Mouse (Mus musculus) v-Abl transformed pro-B cells (cell line): ENCODE measurements around the gene Ern1.

Experiments used
- in situ Hi-C, 2 experiments: fragments of 400-800 bp; cut with MboI; formaldehyde crosslinking; loops; one replicate each; pipeline ENCODE4 v1.15.1; 2025; ENCODE audit not compliant: unreplicated experiment in 2 of 2

Ern1 gene

GRCm38 (mm10) chr11:106412641-106413360, 74.9 kb downstream of the Ern1 start:
- in situ Hi-C loops = loop anchor here in 1 of 2 experiments (10.0 kb wide), 1 partner anchor 322 kb away; no protein-coding TSS in a partner anchor

- in situ Hi-C loops = loop anchor here in 1 of 2 experiments (10.0 kb wide), 1 partner anchor 324 kb away; no protein-coding TSS in a partner anchor
Observed at GRCm38 (mm10) chr11:106411157-106411556, 76.5 kb downstream of the Ern1 start.

- in situ Hi-C loops = loop anchor here in 1 of 2 experiments (10.0 kb wide), 1 partner anchor 324 kb away; no protein-coding TSS in a partner anchor
Observed at GRCm38 (mm10) chr11:106410507-106410906, 77.1 kb downstream of the Ern1 start.

DNA sequence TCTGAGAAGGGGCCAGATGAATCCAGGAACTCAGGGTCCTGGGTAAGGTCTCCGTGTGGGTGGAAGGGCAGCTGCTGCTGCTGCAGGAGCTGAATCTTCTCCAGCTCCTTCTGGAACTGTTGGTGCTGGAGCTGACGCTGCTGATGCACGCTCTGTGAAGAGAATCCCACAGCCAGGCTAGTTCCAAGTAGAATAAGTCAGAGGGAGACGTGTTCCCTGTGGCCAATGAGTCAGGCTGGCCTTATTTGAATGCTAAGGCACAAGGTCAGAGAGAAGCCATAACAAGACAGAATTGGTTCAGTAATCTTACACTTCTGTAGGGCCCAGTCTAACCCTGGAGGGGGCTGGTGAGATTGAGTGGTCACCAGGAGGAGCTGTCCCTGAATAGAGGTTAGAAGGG, 77.6 kb downstream of the Ern1 start:
- in situ Hi-C loops = loop anchor here in 1 of 2 experiments (10.0 kb wide), 1 partner anchor 325 kb away; no protein-coding TSS in a partner anchor

DNA sequence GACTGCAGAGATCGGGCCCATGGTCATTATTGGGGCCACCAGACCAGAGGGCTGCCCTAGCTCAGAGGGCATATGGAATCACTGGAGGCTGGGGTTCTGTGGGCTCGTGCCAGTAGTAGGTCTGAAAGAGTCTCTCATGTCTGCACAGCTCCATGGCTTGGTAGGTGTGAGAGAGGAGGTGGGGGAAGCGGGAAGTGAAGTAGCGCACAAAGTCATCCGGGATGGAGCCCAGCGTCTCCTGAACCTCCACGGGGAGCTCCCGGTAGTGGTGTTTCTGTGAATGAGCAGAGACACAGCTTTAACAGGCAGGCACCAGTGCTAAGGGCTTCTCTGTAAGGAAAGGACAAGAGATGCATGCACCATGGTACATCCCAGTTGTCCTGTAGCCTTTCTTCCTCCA, 89.2 kb downstream of the Ern1 start:
- in situ Hi-C loops = loop anchor here (5.0 to 25.0 kb wide), 6 partner anchors 234 to 1061 kb away; partner anchors contain the start of genes Ace3 (in 1 of the 2), Gm10840 (in 1 of the 2) and Limd2 (in 1 of the 2)

- in situ Hi-C loops = loop anchor here (5.0 to 25.0 kb wide), 6 partner anchors 233 to 1060 kb away; partner anchors contain the start of genes Ace3 (in 1 of the 2), Gm10840 (in 1 of the 2) and Limd2 (in 1 of the 2)
Observed at GRCm38 (mm10) chr11:106397656-106398055, 90.0 kb downstream of the Ern1 start.

- in situ Hi-C loops = loop anchor here (5.0 to 25.0 kb wide), 7 partner anchors 67 to 1057 kb away; partner anchors contain the start of genes Ace3 (in 1 of the 2), Gm10840 (in 1 of the 2) and Limd2 (in 1 of the 2)
Observed at GRCm38 (mm10) chr11:106394055-106394454, 93.6 kb downstream of the Ern1 start.

DNA sequence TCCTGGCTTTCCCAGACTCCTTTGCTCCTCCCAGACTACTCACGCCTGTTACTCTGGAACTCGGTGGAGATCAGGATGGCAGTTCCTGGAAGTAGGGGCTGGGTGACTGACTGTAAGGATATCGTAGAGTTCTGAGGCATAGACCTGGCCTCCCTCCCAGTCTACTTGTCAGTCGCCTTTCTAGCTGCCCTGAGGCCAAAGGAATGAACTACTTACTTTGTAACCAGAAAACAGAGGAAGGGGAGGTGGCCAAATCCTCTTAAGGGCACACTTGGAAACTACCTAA, 94.4 kb downstream of the Ern1 start:
- in situ Hi-C loops = loop anchor here (5.0 to 25.0 kb wide), 7 partner anchors 66 to 1056 kb away; partner anchors contain the start of genes Ace3 (in 1 of the 2), Gm10840 (in 1 of the 2) and Limd2 (in 1 of the 2)

DNA sequence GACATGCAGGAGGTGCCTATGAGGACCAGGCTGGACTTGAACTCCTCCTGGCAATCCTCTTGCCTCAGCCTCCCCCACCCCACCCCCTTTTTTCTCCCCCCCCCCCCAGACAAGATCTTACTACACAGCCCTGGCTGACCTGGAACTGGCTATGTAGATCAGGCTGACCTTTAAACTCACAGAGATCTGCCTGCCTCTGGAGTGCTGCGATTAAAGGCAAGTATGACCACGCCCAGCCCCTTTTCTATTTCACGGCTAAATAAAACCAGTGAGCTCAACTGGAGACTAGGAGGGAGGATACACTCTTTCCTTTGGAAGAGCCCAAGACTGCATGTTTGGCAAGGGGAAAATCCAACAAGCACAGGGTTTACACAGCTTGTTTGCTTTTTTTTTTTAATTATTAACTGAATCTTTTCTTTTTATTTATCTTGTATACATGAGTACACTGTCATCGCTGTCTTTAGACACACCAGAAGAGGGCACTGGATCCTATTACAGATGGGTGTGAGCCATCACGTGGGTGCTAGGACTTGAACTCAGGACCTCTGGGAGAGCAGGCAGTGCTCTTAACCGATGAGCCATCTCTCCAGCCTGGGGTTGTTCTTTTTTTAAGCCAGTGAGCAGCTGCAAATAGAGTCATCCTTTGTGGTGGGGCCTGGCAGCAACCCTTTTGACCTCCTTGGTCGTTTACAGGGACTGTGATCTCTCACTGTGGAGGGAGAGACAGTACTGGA, 94.9 kb downstream of the Ern1 start:
- in situ Hi-C loops = loop anchor here (5.0 to 25.0 kb wide), 7 partner anchors 65 to 1055 kb away; partner anchors contain the start of genes Ace3 (in 1 of the 2), Gm10840 (in 1 of the 2) and Limd2 (in 1 of the 2)

DNA sequence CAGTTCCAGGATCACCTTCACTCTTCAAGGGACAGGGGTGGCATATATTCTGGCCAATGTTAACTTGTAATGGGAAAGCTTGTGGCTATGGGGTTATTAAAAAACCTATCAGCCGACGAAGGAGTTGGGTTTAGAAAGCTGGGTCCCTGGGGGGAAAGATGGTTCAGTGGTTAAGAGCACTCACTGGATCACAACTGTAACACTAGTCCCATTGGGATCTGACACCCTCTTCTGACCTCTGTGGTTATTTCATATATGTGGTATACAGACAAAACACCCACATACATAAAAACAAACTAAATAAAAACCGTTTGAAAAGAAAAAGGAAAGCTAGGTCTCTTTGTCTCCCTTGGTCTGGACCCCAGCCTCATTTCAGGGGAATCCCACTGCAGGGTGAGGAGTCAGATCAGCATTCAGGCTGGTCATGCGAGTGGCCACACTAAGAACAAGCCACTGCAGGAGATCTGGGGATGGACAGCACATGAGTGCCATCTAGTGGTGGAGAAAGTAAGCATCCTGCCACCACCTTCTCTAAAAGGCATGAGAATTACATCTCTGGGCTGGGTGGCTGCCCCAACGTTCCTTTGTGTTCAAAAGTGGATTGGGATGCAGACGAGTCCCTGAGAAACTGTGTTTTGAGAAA, 96.0 kb downstream of the Ern1 start:
- in situ Hi-C loops = loop anchor here (5.0 to 25.0 kb wide), 7 partner anchors 64 to 1054 kb away; partner anchors contain the start of genes Ace3 (in 1 of the 2), Gm10840 (in 1 of the 2) and Limd2 (in 1 of the 2)

DNA sequence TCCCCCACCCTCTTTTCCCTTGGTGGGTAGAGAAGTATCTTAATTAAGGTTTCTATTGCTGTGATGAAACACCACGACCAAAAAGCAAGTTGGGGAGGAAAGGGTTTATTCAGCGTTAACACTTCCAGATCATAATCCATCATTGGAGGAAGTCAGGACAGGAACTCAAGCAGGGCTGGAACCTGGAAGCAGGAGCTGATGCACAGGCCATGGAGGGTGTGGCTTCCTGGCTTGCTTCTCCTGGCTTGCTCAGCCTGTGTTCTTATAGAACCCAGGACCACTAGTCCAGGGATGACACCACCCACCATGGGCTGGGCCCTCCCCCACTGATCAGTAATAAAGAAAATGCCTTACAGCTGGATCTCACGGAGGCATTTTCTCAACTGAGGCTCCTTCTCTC, 96.9 kb downstream of the Ern1 start:
- in situ Hi-C loops = loop anchor here (5.0 to 25.0 kb wide), 7 partner anchors 63 to 1053 kb away; partner anchors contain the start of genes Ace3 (in 1 of the 2), Gm10840 (in 1 of the 2) and Limd2 (in 1 of the 2)

DNA sequence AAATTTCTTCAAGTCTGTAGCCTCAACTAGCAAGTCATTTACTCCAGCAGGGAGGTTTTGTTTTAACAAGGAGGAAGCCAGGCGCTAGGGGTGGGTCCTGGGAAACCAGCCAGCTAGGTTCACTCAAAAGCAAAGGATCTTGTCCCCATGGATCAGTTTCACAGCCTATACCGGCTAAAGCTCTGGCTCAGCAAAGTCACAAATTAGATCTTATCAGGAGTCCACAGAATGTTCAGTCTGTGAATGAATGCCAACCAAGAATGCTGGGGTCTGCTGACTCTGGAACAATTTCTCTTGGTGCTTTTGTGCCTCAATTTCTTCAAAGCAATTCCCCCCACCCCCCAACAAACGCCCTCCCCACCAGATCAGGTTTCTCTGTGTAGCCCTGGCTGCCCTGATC, 98.0 kb downstream of the Ern1 start:
- in situ Hi-C loops = loop anchor here (5.0 to 25.0 kb wide), 7 partner anchors 62 to 1052 kb away; partner anchors contain the start of genes Ace3 (in 1 of the 2), Gm10840 (in 1 of the 2) and Limd2 (in 1 of the 2)

DNA sequence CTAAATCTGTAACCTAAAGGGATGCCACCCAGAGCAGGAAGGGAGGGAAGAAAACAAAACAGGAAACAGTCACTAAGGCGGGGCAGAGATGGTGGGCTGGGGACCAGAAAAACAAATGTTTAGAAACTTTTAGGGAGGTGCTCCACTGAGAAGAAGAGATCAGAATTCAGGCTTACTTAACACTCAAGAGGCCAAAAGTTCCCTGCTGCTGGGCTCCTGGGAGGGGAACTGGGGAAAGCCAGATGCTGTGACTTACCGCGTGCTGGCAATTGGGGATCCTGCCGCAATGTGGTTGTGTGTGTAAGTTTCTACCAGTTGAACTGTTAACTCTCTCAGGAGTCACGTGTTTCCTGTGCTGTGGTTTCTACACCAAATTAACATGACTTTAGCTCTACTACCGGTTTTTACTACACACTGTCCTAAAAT, 99.8 kb downstream of the Ern1 start, which contains the start of gene Icam2:
Gene Icam2 (minus strand): TSS at position 285 of the 426 bp plus-strand sequence.
- in situ Hi-C loops = loop anchor here in 1 of 2 experiments (25.0 kb wide), 1 partner anchor 1051 kb away; no protein-coding TSS in a partner anchor

DNA sequence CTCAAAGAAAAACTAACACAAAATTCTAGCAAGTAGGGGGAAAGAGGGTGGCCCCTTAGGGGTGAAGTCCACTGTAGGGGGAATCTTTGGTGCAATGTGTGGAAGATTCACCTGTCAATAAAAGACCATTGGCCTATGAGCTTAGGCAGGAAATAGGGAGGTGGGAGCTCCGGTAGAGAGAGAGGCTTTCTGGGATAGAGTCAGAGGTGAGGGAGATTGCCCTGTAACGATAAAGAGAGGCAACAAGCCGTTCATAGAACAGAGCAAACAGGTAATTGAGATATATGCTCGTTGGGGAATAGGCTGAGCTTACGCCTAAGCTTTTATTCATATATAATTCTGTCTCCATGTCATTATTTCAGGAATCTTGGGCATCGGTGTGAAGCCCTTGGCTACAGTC, 100.6 kb downstream of the Ern1 start:
- in situ Hi-C loops = loop anchor here in 1 of 2 experiments (25.0 kb wide), 1 partner anchor 1050 kb away; no protein-coding TSS in a partner anchor

DNA sequence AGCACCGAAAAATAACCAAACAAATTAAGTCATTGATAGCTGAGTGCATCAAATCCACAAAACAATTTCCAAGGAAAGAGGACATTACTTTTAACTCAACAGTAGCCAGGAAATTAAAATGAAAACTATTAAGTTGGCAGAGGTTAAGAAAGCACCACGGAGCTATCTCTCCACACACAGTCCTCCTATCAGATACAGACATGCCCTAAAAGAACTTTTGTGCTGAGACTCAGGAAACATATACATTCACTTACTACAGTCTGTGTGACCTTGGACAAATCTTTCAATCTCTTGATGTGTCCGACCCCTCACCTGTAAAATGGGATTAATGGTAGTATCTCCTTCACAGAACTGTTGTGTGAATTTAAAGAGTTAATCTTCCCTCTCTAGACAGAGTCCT, 101.2 kb downstream of the Ern1 start:
- in situ Hi-C loops = loop anchor here in 1 of 2 experiments (25.0 kb wide), 1 partner anchor 1049 kb away; no protein-coding TSS in a partner anchor

DNA sequence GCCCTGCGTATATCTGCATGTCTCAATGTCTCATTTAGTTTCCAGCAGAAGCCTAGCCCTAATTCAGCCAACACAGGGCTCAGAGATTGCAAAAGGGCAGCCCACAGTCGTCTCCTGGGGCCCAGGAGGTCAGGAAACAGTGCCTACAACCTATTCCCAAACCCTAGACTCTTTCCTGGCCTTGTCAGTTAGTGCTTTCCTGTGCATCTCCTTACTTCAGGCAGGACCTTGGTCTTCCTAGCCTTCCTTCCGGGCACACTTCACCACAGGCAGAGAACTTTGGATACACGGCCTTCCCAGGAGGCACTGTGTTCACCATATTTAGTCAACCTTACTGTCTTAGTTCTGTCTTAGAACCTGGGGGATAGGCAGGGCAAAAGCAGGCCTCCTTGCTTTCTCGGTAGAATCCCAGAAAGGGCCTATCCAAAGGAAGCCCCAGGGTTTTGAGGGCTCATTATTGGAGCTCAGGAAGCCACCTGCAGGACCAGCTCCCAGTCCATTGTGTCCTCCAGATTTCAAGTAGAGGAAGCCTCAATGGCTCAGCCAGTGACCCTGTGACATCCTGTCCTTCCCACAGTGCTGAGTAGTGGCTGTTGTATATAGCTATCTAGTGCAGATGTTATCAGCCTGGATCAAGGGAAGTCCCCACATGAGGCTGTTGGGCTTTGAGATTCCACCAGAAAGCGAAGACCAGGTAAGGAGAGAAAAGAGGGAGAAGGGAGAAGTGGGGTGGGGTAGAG, 104.4 kb downstream of the Ern1 start:
- in situ Hi-C loops = loop anchor here in 1 of 2 experiments (25.0 kb wide), 1 partner anchor 1046 kb away; no protein-coding TSS in a partner anchor

DNA sequence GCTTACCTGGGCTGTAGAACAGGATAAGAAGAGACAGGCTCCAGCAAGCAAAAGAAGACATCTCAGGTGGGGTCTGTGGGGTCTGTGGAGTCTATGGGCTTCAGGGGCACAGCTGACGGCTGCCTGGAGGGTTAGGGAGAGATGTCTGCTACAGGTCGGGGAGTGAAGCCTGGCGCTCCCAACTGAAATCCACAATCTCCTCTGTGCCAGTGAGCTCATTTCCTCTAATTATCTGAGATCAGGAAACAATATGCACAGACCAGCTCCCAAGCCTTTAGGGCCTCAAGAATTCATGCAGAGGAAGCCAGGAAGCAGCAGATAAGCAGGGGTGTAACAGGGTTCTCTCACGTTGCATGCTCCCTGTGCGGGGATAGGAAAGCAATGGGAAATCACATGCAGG, 105.2 kb downstream of the Ern1 start:
- in situ Hi-C loops = loop anchor here in 1 of 2 experiments (25.0 kb wide), 1 partner anchor 1045 kb away; no protein-coding TSS in a partner anchor

DNA sequence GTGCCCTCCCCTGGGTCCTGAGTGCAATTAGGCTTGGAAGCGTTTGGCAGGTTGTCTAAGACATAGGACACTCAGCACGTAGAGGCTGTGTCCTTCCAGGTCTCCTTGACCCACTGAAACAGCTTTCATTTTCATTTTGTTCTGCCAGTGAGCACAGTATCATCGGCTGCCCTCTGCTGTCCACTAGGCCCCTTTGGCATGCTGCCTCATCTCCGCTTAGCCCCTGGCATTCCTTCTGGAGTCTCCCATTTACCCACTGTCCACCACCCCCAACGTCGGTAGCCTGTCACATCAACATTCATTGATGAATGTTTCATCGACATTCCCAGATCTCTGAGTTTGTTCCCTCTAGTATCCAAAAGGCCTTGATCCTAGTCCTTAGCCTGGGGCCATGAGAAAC, 105.8 kb downstream of the Ern1 start:
- in situ Hi-C loops = loop anchor here in 1 of 2 experiments (25.0 kb wide), 1 partner anchor 1045 kb away; no protein-coding TSS in a partner anchor

- in situ Hi-C loops = loop anchor here in 1 of 2 experiments (25.0 kb wide), 1 partner anchor 1044 kb away; no protein-coding TSS in a partner anchor
Observed at GRCm38 (mm10) chr11:106381011-106381410, 106.6 kb downstream of the Ern1 start.
